Mouse (Mus musculus): ENCODE measurements around the gene Pck1. TPM values are rescaled to one million over a fixed set of nuclear protein-coding genes. Genes with fewer than 3 reads are reported as not detected.

Pck1 gene
- polyA plus RNA-seq, 1 experiment from 2014 or later: 0.54 TPM

GRCm38 (mm10) chr2:173205563-173206099, 52.8 kb downstream of the Pck1 start:
- no peaks in the 10 kb centered on the region for H3K9me3 ChIP-seq (replicated peaks)
- H3K4me3 ChIP-seq (replicated peaks): no peak overlapping the region
- WGBS (ENCODE audit: insufficient replicate concordance): 71% methylated on average over 14 of the region's 14 CpGs
- no peak overlapping the region for H3K4me2 ChIP-seq
- no peaks in the 10 kb centered on the region for H3K27me3 ChIP-seq
- no peaks in the 10 kb centered on the region for H3K4me1 ChIP-seq (replicated peaks)
- no peak overlapping the region for H3K9ac ChIP-seq
- no peak overlapping the region for H3K27ac ChIP-seq (replicated peaks)
- no peak for ATAC-seq (ENCODE audit: insufficient read depth)
- H3K36me3 ChIP-seq (replicated peaks): no peaks in the 10 kb centered on the region

- Histone ChIP-seq H3K27ac (replicated peaks) (no peak overlapping the region), H3K9ac (no peak overlapping the region), H3K4me3 (replicated peaks) (no peak overlapping the region), H3K4me2 (no peak overlapping the region), H3K27me3 (no peaks in the 10 kb centered on the region), H3K36me3 (replicated peaks) (no peaks in the 10 kb centered on the region), H3K4me1 (replicated peaks) (no peaks in the 10 kb centered on the region), H3K9me3 (replicated peaks) (no peaks in the 10 kb centered on the region)
- WGBS (ENCODE audit: insufficient replicate concordance): 81% methylated on average over 3 of the region's 3 CpGs
- no peak for ATAC-seq (ENCODE audit: insufficient read depth)
Observed at GRCm38 (mm10) chr2:173207051-173207450, 54.2 kb downstream of the Pck1 start.

Other genes with a start within 250 kb of the Pck1 start
- gene Bmp7, start 212.7 kb upstream of the Pck1 start, polyA plus RNA-seq (2015; fragmentation: Nextera tagmentation; extraction: Ambion mirVana): 1.6 and 2.2 TPM in 2 replicates
- gene Spo11, start 175.3 kb upstream of the Pck1 start, polyA plus RNA-seq (2015; fragmentation: Nextera tagmentation; extraction: Ambion mirVana): 0.03 TPM in 1 of 2 replicates, not detected in the other
- gene Rae1, start 152.9 kb upstream of the Pck1 start, polyA plus RNA-seq (2015; fragmentation: Nextera tagmentation; extraction: Ambion mirVana): 64.0 and 64.7 TPM in 2 replicates
- gene Rbm38, start 132.6 kb upstream of the Pck1 start, polyA plus RNA-seq (2015; fragmentation: Nextera tagmentation; extraction: Ambion mirVana): 315 and 352 TPM in 2 replicates
- 0.03 and 0.07 TPM in 2 replicates for gene Ctcfl, start 33.5 kb upstream of the Pck1 start, polyA plus RNA-seq (2015; fragmentation: Nextera tagmentation; extraction: Ambion mirVana)
- 0.84 and 0.86 TPM in 2 replicates for gene Zbp1, start 65.9 kb downstream of the Pck1 start, polyA plus RNA-seq (2015; fragmentation: Nextera tagmentation; extraction: Ambion mirVana)
- gene Pmepa1, start 123.5 kb downstream of the Pck1 start, polyA plus RNA-seq (2015; fragmentation: Nextera tagmentation; extraction: Ambion mirVana): 0.12 and 0.16 TPM in 2 replicates

All from liver, embryonic 15.5 days (tissue).